Mouse (Mus musculus) neural tube, embryonic 11.5 days (tissue): Measurements from ENCODE around the gene Gm6710. TPM values are rescaled to one million over a fixed set of nuclear protein-coding genes. Genes with fewer than 3 reads are reported as not detected.
"Not testable (repeated sequence)": the region's sequence is repeated elsewhere in the genome, so short reads cannot be mapped to it uniquely, and the experiment has no call there.

Experiments used
- ATAC-seq: fragments of 200-750 bp; cut with Nextera tagmentation; 2 replicates; pipeline ENCODE4 v1.8.0; 2017; ENCODE audit warnings: moderate number of reproducible peaks, mild to moderate bottlenecking, moderate TSS enrichment, moderate library complexity; ENCODE audit not compliant: insufficient read depth, low FRiP score, low TSS enrichment
- DNase-seq: peaks from one replicate; pipeline ENCODE4 v3.0.0-alpha.2; 2015; ENCODE audit warnings: low spot score
- H3K27ac ChIP-seq: fragments of 300-500 bp; sonication (generic); 2 replicates; pipeline ENCODE4 v1.5.1; 2014; ENCODE audit warnings: low read depth, mild to moderate bottlenecking, low read length
- H3K27me3 ChIP-seq: fragments of 300-500 bp; sonication (generic); 2 replicates; pipeline ENCODE4 v1.6.1; 2014; ENCODE audit warnings: mild to moderate bottlenecking, low read length, mixed read lengths; ENCODE audit not compliant: control insufficient read depth, insufficient read depth
- H3K36me3 ChIP-seq: fragments of 300-500 bp; sonication (generic); 2 replicates; pipeline ENCODE4 v1.6.1; 2014; ENCODE audit warnings: mild to moderate bottlenecking, low read length, moderate library complexity, mixed read lengths; ENCODE audit not compliant: control insufficient read depth, insufficient read depth
- H3K4me1 ChIP-seq: fragments of 300-500 bp; sonication (generic); 2 replicates; pipeline ENCODE4 v1.6.1; 2014; ENCODE audit warnings: low read length, mixed read lengths; ENCODE audit not compliant: control insufficient read depth, insufficient read depth
- H3K4me2 ChIP-seq: fragments of 300-500 bp; sonication (generic); 2 replicates; pipeline ENCODE4 v1.6.1; 2014; ENCODE audit warnings: low read depth, mild to moderate bottlenecking, moderate library complexity
- H3K4me3 ChIP-seq: fragments of 300-500 bp; sonication (generic); 2 replicates; pipeline ENCODE4 v1.5.1; 2014; ENCODE audit warnings: low read depth, low read length
- H3K9ac ChIP-seq: fragments of 300-500 bp; sonication (generic); 2 replicates; pipeline ENCODE4 v1.6.1; 2014; ENCODE audit warnings: mild to moderate bottlenecking, low read length
- H3K9me3 ChIP-seq: fragments of 300-500 bp; sonication (generic); 2 replicates; pipeline ENCODE4 v1.6.1; 2016; ENCODE audit warnings: low read length; ENCODE audit not compliant: control insufficient read depth
- WGBS: fragments of 180-500 bp; shearing (Covaris S2); extraction: QIAGEN DNeasy Blood & Tissue Kit; methylation state at CpG from one replicate; pipeline ENCODE4 v1.1.7; 2014; 5-methylcytosine and 5-hydroxymethylcytosine counted together
- polyA plus RNA-seq: library from polyadenylated mRNA; unstranded; fragments of >200 nt; fragmentation: Nextera tagmentation; extraction: Ambion mirVana; gene quantifications from 2 replicates; pipeline ENCODE4 v1.2.1, GENCODE M21; 2014

The Gm6710 gene
- polyA plus RNA-seq, result 21.7 and 23.3 TPM in 2 replicates

GRCm38 (mm10) chr2:175869024-175869423, at the start of gene Gm6710:
Gene Gm6710, plus strand, starts transcription at chr2:175869219.
- H3K9me3 ChIP-seq, DNase-seq, H3K9ac ChIP-seq, H3K27me3 ChIP-seq, H3K4me2 ChIP-seq, H3K36me3 ChIP-seq, H3K27ac ChIP-seq, H3K4me3 ChIP-seq, ATAC-seq, H3K4me1 ChIP-seq: not testable (repeated sequence)
- WGBS, result no CpG with 5 or more reads among the region's 7 CpGs

Other genes starting within 250 kb of the Gm6710 start
- not detected in 2 replicates for gene Gm11007, start 225.2 kb upstream of the Gm6710 start, polyA plus RNA-seq
- gene Zfp969, start 165.6 kb upstream of the Gm6710 start, polyA plus RNA-seq, result 10.8 and 11.7 TPM in 2 replicates
- gene Gm2007, start 127.7 kb upstream of the Gm6710 start, polyA plus RNA-seq, result not detected in 2 replicates
- 3.1 and 3.2 TPM in 2 replicates for gene Gm14288, start 68.1 kb upstream of the Gm6710 start, polyA plus RNA-seq
- gene Zfp966, start 61.9 kb downstream of the Gm6710 start, polyA plus RNA-seq, result 3.8 and 4.2 TPM in 2 replicates
- gene Gm2026, start 96.1 kb downstream of the Gm6710 start, polyA plus RNA-seq, result 27.3 and 31.3 TPM in 2 replicates